Mouse (Mus musculus) retina, postnatal 7 days (tissue): ENCODE measurements around the gene Kdm6b.

Experiments used
- DNase-seq: peaks from one replicate; pipeline ENCODE4 v3.0.0-alpha.2; 2012; ENCODE audit warnings: low read depth, low spot score

Gene Kdm6b

GRCm38 (mm10) chr11:69413221-69414181, at the start of gene Kdm6b:
Gene Kdm6b, minus strand, starts transcription at chr11:69413675.
- DNase-seq: no peak

GRCm38 (mm10) chr11:69461568-69461967, 48.1 kb upstream of the Kdm6b start:
- DNase-seq: no peak

- no peak for DNase-seq
These were observed 46.4 kb upstream of the Kdm6b start for GRCm38 (mm10) chr11:69459883-69460282.

GRCm38 (mm10) chr11:69457006-69457579, 43.6 kb upstream of the Kdm6b start:
- no peak for DNase-seq

- no peak for DNase-seq
These were observed 38.8 kb upstream of the Kdm6b start for GRCm38 (mm10) chr11:69452114-69452867.

GRCm38 (mm10) chr11:69447299-69447698, 33.8 kb upstream of the Kdm6b start:
- DNase-seq: no peak

- DNase-seq: no peak
These were observed 29.9 kb upstream of the Kdm6b start for GRCm38 (mm10) chr11:69443328-69443727.

- DNase-seq: no peak
These were observed 23.8 kb upstream of the Kdm6b start for GRCm38 (mm10) chr11:69437291-69437690.

- no peak for DNase-seq
These were observed 19.7 kb upstream of the Kdm6b start for GRCm38 (mm10) chr11:69433189-69433588.

- no peak for DNase-seq
These were observed 19.1 kb upstream of the Kdm6b start for GRCm38 (mm10) chr11:69432640-69432982.

GRCm38 (mm10) chr11:69431829-69432639, 18.6 kb upstream of the Kdm6b start:
- DNase-seq: peak; percentile 76

- DNase-seq: no peak
These were observed 17.2 kb upstream of the Kdm6b start for GRCm38 (mm10) chr11:69430631-69431030.

GRCm38 (mm10) chr11:69429313-69429712, 15.8 kb upstream of the Kdm6b start:
- no peak for DNase-seq

GRCm38 (mm10) chr11:69428751-69429150, 15.3 kb upstream of the Kdm6b start:
- no peak for DNase-seq

- no peak for DNase-seq
These were observed 12.8 kb upstream of the Kdm6b start for GRCm38 (mm10) chr11:69426246-69426645.

GRCm38 (mm10) chr11:69423885-69424284, 10.4 kb upstream of the Kdm6b start:
- no peak for DNase-seq

GRCm38 (mm10) chr11:69422842-69423241, 9.4 kb upstream of the Kdm6b start:
- DNase-seq: no peak

- DNase-seq: no peak
These were observed 7.9 kb upstream of the Kdm6b start for GRCm38 (mm10) chr11:69421131-69421977.

- DNase-seq: no peak
These were observed 7.1 kb upstream of the Kdm6b start for GRCm38 (mm10) chr11:69420554-69421000.

GRCm38 (mm10) chr11:69419813-69420553, 6.5 kb upstream of the Kdm6b start:
- DNase-seq: no peak
